Mouse (Mus musculus): ENCODE measurements around the gene Timeless.

DNA sequence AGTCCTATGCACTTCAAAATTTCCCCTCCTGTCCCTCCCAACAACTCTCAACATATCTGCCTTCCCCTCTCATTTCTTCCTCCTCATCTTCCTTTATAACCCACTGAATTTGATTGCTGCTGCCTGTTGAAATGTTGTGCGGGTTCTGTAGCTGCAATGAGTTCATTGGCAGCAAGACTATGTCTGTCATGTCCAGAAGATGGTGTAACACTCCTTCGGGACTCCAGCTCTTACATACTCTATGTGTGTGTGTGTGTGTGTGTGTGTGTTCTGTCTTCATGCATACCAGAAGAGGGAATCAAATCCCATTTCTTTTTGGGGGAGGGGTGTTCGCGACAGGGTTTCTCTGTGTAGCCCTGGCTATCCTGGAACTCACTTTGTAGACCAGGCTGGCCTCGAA lies 16.9 kb upstream of the Timeless start:
- TF ChIP-seq POLR2A (IDR thresholded peaks at IDR 0.05; ENCODE audit: extremely low read depth, insufficient read depth, low read length) (no peak), CTCF (IDR thresholded peaks at IDR 0.05; ENCODE audit: low read depth, low read length) (no peak)

All from liver, adult 2 months (tissue).